Mouse (Mus musculus): ENCODE results near the gene Foxr1. TPM values are rescaled to one million over a fixed set of nuclear protein-coding genes. Genes with fewer than 3 reads are reported as not detected.

Gene Foxr1
- polyA plus RNA-seq, 2 experiments = not detected

DNA sequence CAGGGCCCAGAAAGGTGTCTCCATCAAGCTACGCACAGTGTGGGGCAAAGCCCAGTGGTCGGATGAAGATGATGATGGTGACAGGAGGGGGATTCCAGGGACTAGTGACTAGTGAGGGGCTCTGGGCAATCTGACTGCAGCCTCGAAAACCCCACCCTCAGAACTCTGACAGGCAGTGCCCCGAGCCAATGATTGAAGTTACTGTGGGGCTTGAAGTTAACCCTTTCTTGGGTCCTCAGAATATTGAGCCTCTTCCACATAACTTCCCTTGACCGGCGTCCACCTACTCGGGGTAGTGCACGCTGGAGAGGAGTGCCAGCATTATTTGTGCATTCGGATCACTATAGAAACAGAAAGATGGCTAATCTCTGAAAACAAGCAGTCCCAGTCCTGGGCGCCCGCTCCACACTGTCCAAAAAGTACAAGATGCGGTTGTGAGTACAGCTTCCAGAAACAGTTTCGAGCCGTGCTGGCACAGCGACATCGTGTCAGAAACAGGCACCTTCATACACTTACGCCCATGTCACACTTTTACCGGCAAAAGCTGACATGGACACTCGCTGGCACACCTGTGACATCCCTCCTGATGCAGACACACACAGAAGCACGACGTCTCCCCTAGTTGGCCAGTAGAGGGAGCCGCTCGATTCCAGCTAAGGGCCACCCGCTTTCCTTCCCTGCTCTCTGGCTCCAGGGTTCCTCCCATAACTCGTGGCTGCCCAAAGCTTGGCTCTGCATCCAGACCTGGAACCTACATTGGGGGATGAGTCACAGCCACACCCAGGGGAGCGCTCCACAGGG, 38.9 kb upstream of the Foxr1 start:
- DNase-seq (ENCODE audit: low read depth in 3 of 3, low spot score in 3 of 3) = peak; percentile 53 to 60 (median 59)
- Histone ChIP-seq H3K36me3 (replicated peaks; ENCODE audit: control insufficient read depth, insufficient read depth, low read depth) (no peaks in the 10 kb centered on the region), H3K9ac (replicated peaks) (no peak overlapping the region), H3K4me1 (replicated peaks; ENCODE audit: control insufficient read depth in 2 of 2, insufficient read depth in 2 of 2, low read length in 1 of 2) (peaks cover 0 to 14% of the 10 kb centered on the region in 2 experiments; a peak in 3 of 4 replicates), H3K27me3 (ENCODE audit: control insufficient read depth, insufficient read depth, low read length) (peaks cover 42% of the 10 kb centered on the region), H3K27ac (no peak overlapping the region), H3K4me2 (ENCODE audit: low read depth) (peak overlapping the region; percentile 75), H3K4me3 (ENCODE audit: insufficient read depth in 1 of 2, low read depth in 2 of 2, low read length in 2 of 2) (peak overlapping the region; percentile 51 to 55), H3K9me3 (ENCODE audit: control insufficient read depth, low read length) (no peaks in the 10 kb centered on the region)
- ATAC-seq (ENCODE audit: insufficient read depth) = peak; percentile 59
- TF ChIP-seq CTCF (IDR thresholded peaks at IDR 0.05; ENCODE audit: low read depth) (peak; percentile 94), EP300 (IDR thresholded peaks at IDR 0.05; ENCODE audit: low read depth) (no peak)
- WGBS (ENCODE audit: insufficient replicate concordance) = 2% methylated on average over 26 of the region's 26 CpGs

DNA sequence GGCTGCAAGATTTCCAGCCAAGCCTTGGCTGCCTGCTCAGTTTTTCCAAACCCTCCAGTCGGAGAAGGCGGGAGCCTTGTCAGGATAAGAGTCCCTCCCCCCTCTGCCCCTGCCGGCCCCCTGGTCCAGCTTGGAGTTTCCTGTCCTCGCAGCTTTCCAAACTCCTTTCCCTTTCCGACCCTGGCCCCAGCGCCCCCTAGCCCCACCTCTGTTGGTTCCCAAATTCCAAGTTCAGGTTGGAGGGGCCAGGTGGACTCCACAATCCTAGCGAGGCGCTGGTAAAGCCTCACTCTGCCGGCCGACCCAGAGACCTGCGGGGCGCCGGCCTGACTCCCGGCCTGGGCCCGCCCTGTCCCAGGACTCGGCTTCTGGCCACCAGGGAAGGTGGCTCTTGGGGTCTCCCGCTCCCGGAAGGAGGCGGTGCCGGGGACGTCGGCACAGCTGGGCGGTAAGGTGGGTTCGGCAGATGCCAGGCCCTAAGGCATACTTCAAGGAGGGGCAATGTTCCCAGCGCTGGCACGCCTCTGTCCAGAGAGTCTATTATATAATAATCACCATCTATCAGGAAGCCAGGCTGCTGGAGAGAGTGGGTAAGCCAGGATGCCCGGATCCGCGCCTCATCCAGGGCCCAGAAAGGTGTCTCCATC, 38.1 kb upstream of the Foxr1 start:
- no peak overlapping the region; the same call in 1 of the 2 replicates for H3K9ac ChIP-seq (replicated peaks)
- 0 out of 2 replicates have a peak, but pooled peaks have one; percentile 1 for ATAC-seq (ENCODE audit: insufficient read depth)
- H3K27ac ChIP-seq = no peak overlapping the region
- H3K27me3 ChIP-seq (ENCODE audit: control insufficient read depth, insufficient read depth, low read length) = peaks cover 42% of the 10 kb centered on the region
- peaks cover 0 to 13% of the 10 kb centered on the region in 2 experiments; a peak in 3 of 4 replicates for H3K4me1 ChIP-seq (replicated peaks; ENCODE audit: control insufficient read depth in 2 of 2, insufficient read depth in 2 of 2, low read length in 1 of 2)
- no peak for TF ChIP-seq CTCF (IDR thresholded peaks at IDR 0.05; ENCODE audit: low read depth)
- DNase-seq (ENCODE audit: low read depth in 3 of 3, low spot score in 3 of 3) = no peak
- no peaks in the 10 kb centered on the region for H3K9me3 ChIP-seq (ENCODE audit: control insufficient read depth, low read length)
- peak overlapping the region; percentile 75 for H3K4me2 ChIP-seq (ENCODE audit: low read depth)
- H3K36me3 ChIP-seq (replicated peaks; ENCODE audit: control insufficient read depth, insufficient read depth, low read depth) = no peaks in the 10 kb centered on the region
- under 1% methylated on average over 29 of the region's 29 CpGs for WGBS (ENCODE audit: insufficient replicate concordance)
- H3K4me3 ChIP-seq (ENCODE audit: insufficient read depth in 1 of 2, low read depth in 2 of 2, low read length in 2 of 2) = peak overlapping the region; percentile 51 to 55

DNA sequence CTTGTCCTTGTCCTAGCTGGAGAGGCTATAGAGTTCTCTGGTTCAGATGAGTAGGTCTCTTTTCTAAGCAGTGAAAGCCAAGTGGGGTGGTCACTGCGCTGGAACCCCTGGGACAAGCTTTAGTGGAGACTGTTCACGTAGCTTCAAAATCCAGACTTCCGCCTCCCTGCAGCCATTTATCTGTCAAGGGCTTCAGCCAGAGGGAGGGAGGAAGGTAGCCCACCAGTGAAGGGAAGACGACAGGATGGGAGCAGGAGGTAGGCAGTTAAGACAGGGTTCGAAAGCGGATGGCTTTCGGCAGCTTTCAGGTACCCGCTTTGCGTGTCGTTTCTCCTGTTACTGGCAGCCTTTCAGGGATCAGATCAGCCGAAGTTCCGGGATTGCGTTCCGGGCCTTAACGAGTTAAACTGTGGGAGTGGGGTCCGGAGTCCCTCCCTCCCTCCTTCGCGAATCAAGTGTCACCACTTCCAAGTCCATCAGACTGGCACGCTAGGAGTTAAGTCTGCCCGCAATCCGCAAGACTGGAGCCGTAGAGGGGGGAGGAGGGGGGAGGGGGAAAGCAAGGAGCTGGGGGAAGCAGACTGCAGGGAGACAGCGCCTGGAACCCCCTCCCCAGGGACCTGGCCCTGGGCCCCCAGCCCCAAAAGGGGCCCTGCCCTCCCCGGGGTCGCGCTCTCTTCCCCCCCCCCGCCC, 37.4 kb upstream of the Foxr1 start:
- Histone ChIP-seq H3K4me2 (ENCODE audit: low read depth) (peak overlapping the region; percentile 75), H3K9me3 (ENCODE audit: control insufficient read depth, low read length) (no peaks in the 10 kb centered on the region), H3K27ac (no peak overlapping the region), H3K4me1 (replicated peaks; ENCODE audit: control insufficient read depth in 2 of 2, insufficient read depth in 2 of 2, low read length in 1 of 2) (peaks cover 0 to 12% of the 10 kb centered on the region in 2 experiments; a peak in 2 of 4 replicates), H3K9ac (replicated peaks) (no peak overlapping the region), H3K4me3 (ENCODE audit: insufficient read depth in 1 of 2, low read depth in 2 of 2, low read length in 2 of 2) (peak overlapping the region; percentile 55 to 68), H3K27me3 (ENCODE audit: control insufficient read depth, insufficient read depth, low read length) (peaks cover 36% of the 10 kb centered on the region), H3K36me3 (replicated peaks; ENCODE audit: control insufficient read depth, insufficient read depth, low read depth) (no peaks in the 10 kb centered on the region)
- DNase-seq (ENCODE audit: low read depth in 3 of 3, low spot score in 3 of 3) (no peak), ATAC-seq (ENCODE audit: insufficient read depth) (no peak)
- TF ChIP-seq CTCF (IDR thresholded peaks at IDR 0.05; ENCODE audit: low read depth) = no peak
- no peak for TF ChIP-seq EP300 (IDR thresholded peaks at IDR 0.05; ENCODE audit: low read depth)
- WGBS (ENCODE audit: insufficient replicate concordance) = under 1% methylated on average over 27 of the region's 27 CpGs

DNA sequence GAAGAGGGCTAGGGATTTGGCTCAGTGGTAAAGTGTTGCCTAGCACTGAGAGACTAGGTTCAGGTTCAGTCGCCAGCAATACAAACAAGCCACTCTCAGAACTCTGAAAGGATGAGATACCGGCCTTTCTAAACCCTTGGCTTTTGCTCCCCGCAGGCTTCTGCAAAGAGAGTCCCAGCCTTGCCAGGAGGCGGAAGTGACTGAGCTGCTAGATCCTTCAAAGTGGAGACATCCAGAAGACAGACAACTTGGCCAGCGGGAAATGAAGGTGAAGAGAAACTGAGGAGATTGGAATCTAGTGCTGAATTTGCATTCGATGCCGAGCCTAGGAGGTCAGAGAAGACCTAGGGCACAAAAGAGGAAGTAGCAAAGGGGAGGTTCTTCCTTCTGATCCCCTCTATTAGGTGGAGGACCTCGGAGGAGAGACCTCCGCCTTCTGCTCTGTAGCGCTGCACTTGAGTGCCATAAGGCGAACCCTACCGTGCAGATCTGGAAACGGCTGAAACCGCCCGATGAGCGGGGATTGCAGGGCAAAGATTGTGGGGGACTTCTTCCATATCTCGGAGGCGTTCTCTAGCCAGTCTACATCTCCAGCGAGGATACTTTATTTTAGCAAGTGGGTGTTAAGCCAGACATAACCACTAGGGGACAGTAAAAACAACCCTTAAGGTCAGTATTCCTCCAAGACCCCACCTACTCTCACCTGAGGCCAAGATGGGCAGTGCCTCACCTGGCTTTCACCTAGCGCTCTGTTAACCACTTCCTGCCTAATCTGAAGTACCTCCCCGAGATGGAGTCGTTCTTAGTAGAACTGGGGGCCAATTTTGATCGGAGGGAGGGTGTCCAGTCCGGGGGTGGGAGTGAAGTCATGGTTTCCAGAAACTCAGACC, 36.6 kb upstream of the Foxr1 start:
- Histone ChIP-seq H3K27me3 (ENCODE audit: control insufficient read depth, insufficient read depth, low read length) (peaks cover 28% of the 10 kb centered on the region), H3K4me3 (ENCODE audit: insufficient read depth in 1 of 2, low read depth in 2 of 2, low read length in 2 of 2) (peak overlapping the region; percentile 55 to 68), H3K4me2 (ENCODE audit: low read depth) (peak overlapping the region; percentile 75), H3K9me3 (ENCODE audit: control insufficient read depth, low read length) (no peaks in the 10 kb centered on the region), H3K27ac (no peak overlapping the region), H3K9ac (replicated peaks) (no peak overlapping the region), H3K4me1 (replicated peaks; ENCODE audit: control insufficient read depth in 2 of 2, insufficient read depth in 2 of 2, low read length in 1 of 2) (peaks cover 0 to 12% of the 10 kb centered on the region in 2 experiments; a peak in 2 of 4 replicates), H3K36me3 (replicated peaks; ENCODE audit: control insufficient read depth, insufficient read depth, low read depth) (no peaks in the 10 kb centered on the region)
- ATAC-seq (ENCODE audit: insufficient read depth) = no peak
- 4% methylated on average over 24 of the region's 24 CpGs for WGBS (ENCODE audit: insufficient replicate concordance)
- TF ChIP-seq EP300 (IDR thresholded peaks at IDR 0.05; ENCODE audit: low read depth) (no peak), CTCF (IDR thresholded peaks at IDR 0.05; ENCODE audit: low read depth) (peak; percentile 78)
- DNase-seq (ENCODE audit: low read depth in 3 of 3, low spot score in 3 of 3) = no peak
